Mouse (Mus musculus) urinary bladder, postnatal 36 days (tissue): ENCODE measurements around the gene Rbm48.
"Not testable (repeated sequence)": the region's sequence is repeated elsewhere in the genome, so short reads cannot be mapped to it uniquely, and the experiment has no call there.

ENCODE experiments used
- DNase-seq, 2 experiments: peaks; one replicate each; pipeline ENCODE4 v3.0.0; 2022; ENCODE audit warnings: low spot score in 2 of 2, mixed read lengths in 1 of 2

Rbm48 gene

GRCm38 (mm10) chr5:3596399-3596766, at the start of gene Rbm48:
Gene Rbm48, minus strand, starts transcription at chr5:3596585.
- DNase-seq, result peak; percentile 81 to 82

- no peak for DNase-seq
Measured at GRCm38 (mm10) chr5:3645326-3645725, 48.9 kb upstream of the Rbm48 start.

- DNase-seq, result no peak
Measured at GRCm38 (mm10) chr5:3644621-3645020, 48.2 kb upstream of the Rbm48 start.

- DNase-seq, result no peak
Measured at GRCm38 (mm10) chr5:3635286-3635685, 38.9 kb upstream of the Rbm48 start.

- no peak for DNase-seq
Measured at GRCm38 (mm10) chr5:3633951-3634350, 37.6 kb upstream of the Rbm48 start.

- no peak for DNase-seq
Measured at GRCm38 (mm10) chr5:3633315-3633714, 36.9 kb upstream of the Rbm48 start.

- no peak for DNase-seq
Measured at GRCm38 (mm10) chr5:3632285-3632684, 35.9 kb upstream of the Rbm48 start.

- no peak for DNase-seq
Measured at GRCm38 (mm10) chr5:3631512-3632271, 35.3 kb upstream of the Rbm48 start.

GRCm38 (mm10) chr5:3630055-3630454, 33.7 kb upstream of the Rbm48 start:
- DNase-seq, result no peak

GRCm38 (mm10) chr5:3620486-3620885, 24.1 kb upstream of the Rbm48 start:
- DNase-seq, result no peak

- DNase-seq, result not testable (repeated sequence)
Measured at GRCm38 (mm10) chr5:3611835-3612234, 15.4 kb upstream of the Rbm48 start.

- no peak for DNase-seq
Measured at GRCm38 (mm10) chr5:3609241-3609640, 12.9 kb upstream of the Rbm48 start.

- DNase-seq, result no peak
Measured at GRCm38 (mm10) chr5:3607114-3607513, 10.7 kb upstream of the Rbm48 start.

- no peak for DNase-seq
Measured at GRCm38 (mm10) chr5:3600790-3601189, 4.4 kb upstream of the Rbm48 start.

- DNase-seq, result peak in 1 of 2 experiments; percentile 7
Measured at GRCm38 (mm10) chr5:3600298-3600697, 3.9 kb upstream of the Rbm48 start.

- no peak for DNase-seq
Measured at GRCm38 (mm10) chr5:3598766-3599165, 2.4 kb upstream of the Rbm48 start.

GRCm38 (mm10) chr5:3597171-3597570, 786 bp upstream of the Rbm48 start:
- no peak for DNase-seq

GRCm38 (mm10) chr5:3595693-3596398, 539 bp downstream of the Rbm48 start, which contains the start of gene Pex1:
Gene Pex1, plus strand, starts transcription at chr5:3596066.
- peak; percentile 88 to 94 for DNase-seq

GRCm38 (mm10) chr5:3579066-3579465, 17.3 kb downstream of the Rbm48 start:
- no peak for DNase-seq

- no peak for DNase-seq
Measured at GRCm38 (mm10) chr5:3577939-3578338, 18.4 kb downstream of the Rbm48 start.

GRCm38 (mm10) chr5:3574825-3575224, 21.6 kb downstream of the Rbm48 start:
- no peak for DNase-seq

GRCm38 (mm10) chr5:3571266-3571665, 25.1 kb downstream of the Rbm48 start, which contains the start of gene 1700109H08Rik:
Gene 1700109H08Rik, plus strand, starts transcription at chr5:3571566.
- no peak for DNase-seq

GRCm38 (mm10) chr5:3554198-3554597, 42.2 kb downstream of the Rbm48 start:
- DNase-seq, result no peak
